Mouse (Mus musculus): Measurements from ENCODE around the gene Dazl.

DNA sequence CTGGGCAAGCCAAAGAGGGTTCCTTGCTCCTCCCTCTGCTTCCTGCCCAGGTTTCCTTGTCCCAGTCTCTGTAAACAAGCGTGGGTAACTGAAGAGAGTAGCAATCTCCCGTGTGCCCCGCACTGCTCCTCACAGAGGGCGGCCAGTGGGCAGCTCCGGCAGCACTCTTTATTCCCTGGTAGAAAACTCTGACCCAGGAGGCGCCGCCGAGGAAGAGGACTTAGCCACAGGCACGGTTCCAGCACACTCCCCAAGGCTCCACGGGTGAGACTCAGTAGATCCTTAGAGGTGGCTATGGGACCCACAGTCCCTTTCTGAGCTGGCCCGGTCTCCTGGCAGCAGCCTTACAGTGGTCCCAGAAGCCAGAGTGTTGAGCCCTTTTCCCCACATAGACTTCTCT is 50.1 kb downstream of the Dazl start:
- TF ChIP-seq CTCF (IDR thresholded peaks at IDR 0.05; ENCODE audit: low read depth) (no peak), EP300 (IDR thresholded peaks at IDR 0.05; ENCODE audit: low read depth) (no peak)

Measured in heart, postnatal 0 days (tissue).